Mouse (Mus musculus): Measurements from ENCODE around the gene Wdr46. TPM values are rescaled to one million over a fixed set of nuclear protein-coding genes. Genes with fewer than 3 reads are reported as not detected.
"Not testable (repeated sequence)": the region's sequence is repeated elsewhere in the genome, so short reads cannot be mapped to it uniquely, and the experiment has no call there.

Gene Wdr46
- polyA plus RNA-seq, 1 experiment from 2014 or later = 26.8 TPM

DNA sequence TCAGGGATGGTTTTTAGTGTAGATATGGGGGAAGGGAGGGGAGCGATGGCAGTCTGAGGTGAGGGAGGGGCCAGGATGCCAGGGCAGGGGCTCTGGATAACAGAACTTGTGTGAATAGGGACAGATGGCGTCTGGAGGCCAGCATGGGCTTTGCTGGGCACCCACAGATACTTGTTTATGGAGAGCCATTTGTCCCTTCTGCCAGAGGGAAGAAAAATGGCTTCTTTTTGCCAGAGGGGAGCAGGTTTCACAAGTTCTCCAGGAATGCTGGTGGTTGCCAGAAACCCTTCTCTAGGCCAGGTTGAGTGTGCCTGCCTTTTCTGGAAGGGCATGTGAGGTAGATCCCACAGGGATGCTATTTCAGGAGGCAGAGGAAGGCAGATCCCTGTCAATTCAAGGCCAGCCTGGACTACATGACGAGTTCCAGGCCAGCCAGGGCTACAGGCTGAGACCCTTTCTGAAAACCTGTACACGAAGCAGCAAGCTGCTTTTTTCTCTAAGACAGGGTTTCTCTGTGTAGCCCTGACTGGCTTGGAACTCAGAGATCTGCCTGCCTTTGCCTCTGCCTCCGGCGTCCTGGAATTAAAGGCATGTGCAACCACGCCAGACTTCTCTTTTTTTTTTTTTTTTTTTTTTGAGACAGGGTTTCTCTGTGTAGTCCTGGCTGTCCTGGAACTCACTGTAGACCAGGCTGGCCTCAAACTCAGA, 40.0 kb upstream of the Wdr46 start:
- Histone ChIP-seq H3K9ac (ENCODE audit: low read depth, low read length) (no peak overlapping the region), H3K4me2 (replicated peaks; ENCODE audit: low read depth, low read length) (no peak overlapping the region), H3K4me3 (ENCODE audit: low read depth, low read length) (no peak overlapping the region), H3K27ac (ENCODE audit: low read depth, low read length) (no peak overlapping the region), H3K27me3 (ENCODE audit: control insufficient read depth, insufficient read depth, low read length) (no peaks in the 10 kb centered on the region), H3K9me3 (ENCODE audit: control insufficient read depth, low read length) (no peaks in the 10 kb centered on the region), H3K36me3 (ENCODE audit: control insufficient read depth, insufficient read depth, low read length) (no peaks in the 10 kb centered on the region), H3K4me1 (replicated peaks; ENCODE audit: control insufficient read depth, insufficient read depth, low read length) (no peaks in the 10 kb centered on the region)
- ATAC-seq (ENCODE audit: low FRiP score) (no peak), DNase-seq (ENCODE audit: low spot score) (no peak)
- 76% methylated on average over 7 of the region's 7 CpGs for WGBS

DNA sequence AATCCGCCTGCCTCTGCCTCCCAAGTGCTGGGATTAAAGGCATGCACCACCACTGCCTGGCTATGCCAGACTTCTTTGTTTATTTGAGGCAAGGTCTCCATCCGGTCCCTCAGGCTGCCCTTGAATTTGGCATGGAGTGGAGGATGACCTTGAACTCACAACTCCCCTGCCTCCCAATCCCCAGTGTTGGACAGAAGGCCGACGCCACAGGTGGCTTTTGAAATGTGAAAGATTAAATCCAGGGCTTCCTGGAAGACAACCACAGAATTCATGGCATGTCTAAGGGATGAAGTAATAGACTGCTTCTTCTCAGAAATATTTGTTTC, 39.5 kb upstream of the Wdr46 start:
- no peak overlapping the region for H3K9ac ChIP-seq (ENCODE audit: low read depth, low read length)
- H3K27me3 ChIP-seq (ENCODE audit: control insufficient read depth, insufficient read depth, low read length) = no peaks in the 10 kb centered on the region
- DNase-seq (ENCODE audit: low spot score) (no peak), ATAC-seq (ENCODE audit: low FRiP score) (no peak)
- H3K4me1 ChIP-seq (replicated peaks; ENCODE audit: control insufficient read depth, insufficient read depth, low read length) = no peaks in the 10 kb centered on the region
- H3K4me2 ChIP-seq (replicated peaks; ENCODE audit: low read depth, low read length) = no peak overlapping the region
- H3K27ac ChIP-seq (ENCODE audit: low read depth, low read length) = no peak overlapping the region
- H3K9me3 ChIP-seq (ENCODE audit: control insufficient read depth, low read length) = no peaks in the 10 kb centered on the region
- no peak overlapping the region for H3K4me3 ChIP-seq (ENCODE audit: low read depth, low read length)
- H3K36me3 ChIP-seq (ENCODE audit: control insufficient read depth, insufficient read depth, low read length) = no peaks in the 10 kb centered on the region
- WGBS = 90% methylated on average over 4 of the region's 4 CpGs

DNA sequence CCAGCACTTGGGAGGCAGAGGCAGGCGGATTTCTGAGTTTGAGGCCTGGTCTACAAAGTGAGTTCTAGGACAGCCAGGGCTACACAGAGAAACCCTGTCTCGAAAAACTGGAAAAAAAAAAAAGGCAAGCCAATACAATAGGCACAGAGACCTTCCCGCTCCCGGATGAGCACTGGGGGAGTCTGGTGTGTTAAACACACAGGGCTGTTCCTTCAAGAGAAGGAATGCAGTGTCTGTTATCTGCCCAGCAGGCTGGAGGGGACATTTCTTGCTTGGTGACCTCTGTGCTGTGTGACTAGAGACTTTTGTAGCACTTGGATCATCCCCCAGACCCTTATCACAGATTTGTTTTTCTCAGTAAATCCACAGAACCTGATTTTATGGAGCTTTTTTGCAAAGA, 38.8 kb upstream of the Wdr46 start:
- Histone ChIP-seq H3K9ac (ENCODE audit: low read depth, low read length) (no peak overlapping the region), H3K27me3 (ENCODE audit: control insufficient read depth, insufficient read depth, low read length) (no peaks in the 10 kb centered on the region), H3K27ac (ENCODE audit: low read depth, low read length) (no peak overlapping the region), H3K9me3 (ENCODE audit: control insufficient read depth, low read length) (no peaks in the 10 kb centered on the region), H3K4me1 (replicated peaks; ENCODE audit: control insufficient read depth, insufficient read depth, low read length) (no peaks in the 10 kb centered on the region), H3K36me3 (ENCODE audit: control insufficient read depth, insufficient read depth, low read length) (no peaks in the 10 kb centered on the region), H3K4me2 (replicated peaks; ENCODE audit: low read depth, low read length) (no peak overlapping the region), H3K4me3 (ENCODE audit: low read depth, low read length) (no peak overlapping the region)
- ATAC-seq (ENCODE audit: low FRiP score) = no peak
- 81% methylated on average over 4 of the region's 4 CpGs for WGBS
- no peak for DNase-seq (ENCODE audit: low spot score)

DNA sequence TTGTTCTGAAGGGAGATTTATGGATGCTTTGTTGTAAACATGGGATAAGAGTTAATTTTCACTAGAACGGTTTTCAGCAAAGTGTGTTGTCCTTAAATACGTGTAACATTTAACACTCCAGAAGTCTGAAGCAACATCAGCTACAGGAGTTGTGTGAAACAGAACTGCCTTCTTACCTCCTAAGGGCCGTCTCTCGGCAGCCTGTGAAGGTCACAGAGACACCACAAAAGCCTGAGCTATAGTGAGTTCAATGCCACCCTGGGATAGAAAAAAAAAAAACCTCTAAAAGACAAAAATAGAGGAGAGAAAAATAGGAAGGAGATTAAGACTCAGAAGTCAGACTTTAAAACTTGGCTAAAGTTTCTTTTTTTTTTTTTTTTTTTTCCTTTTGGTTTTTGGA, 38.4 kb upstream of the Wdr46 start:
- no peak for DNase-seq (ENCODE audit: low spot score)
- Histone ChIP-seq H3K4me1 (replicated peaks; ENCODE audit: control insufficient read depth, insufficient read depth, low read length) (no peaks in the 10 kb centered on the region), H3K36me3 (ENCODE audit: control insufficient read depth, insufficient read depth, low read length) (no peaks in the 10 kb centered on the region), H3K27me3 (ENCODE audit: control insufficient read depth, insufficient read depth, low read length) (no peaks in the 10 kb centered on the region), H3K9me3 (ENCODE audit: control insufficient read depth, low read length) (no peaks in the 10 kb centered on the region), H3K4me3 (ENCODE audit: low read depth, low read length) (no peak overlapping the region), H3K9ac (ENCODE audit: low read depth, low read length) (no peak overlapping the region), H3K4me2 (replicated peaks; ENCODE audit: low read depth, low read length) (no peak overlapping the region), H3K27ac (ENCODE audit: low read depth, low read length) (no peak overlapping the region)
- ATAC-seq (ENCODE audit: low FRiP score) = no peak
- WGBS = 77% methylated on average over 4 of the region's 4 CpGs

DNA sequence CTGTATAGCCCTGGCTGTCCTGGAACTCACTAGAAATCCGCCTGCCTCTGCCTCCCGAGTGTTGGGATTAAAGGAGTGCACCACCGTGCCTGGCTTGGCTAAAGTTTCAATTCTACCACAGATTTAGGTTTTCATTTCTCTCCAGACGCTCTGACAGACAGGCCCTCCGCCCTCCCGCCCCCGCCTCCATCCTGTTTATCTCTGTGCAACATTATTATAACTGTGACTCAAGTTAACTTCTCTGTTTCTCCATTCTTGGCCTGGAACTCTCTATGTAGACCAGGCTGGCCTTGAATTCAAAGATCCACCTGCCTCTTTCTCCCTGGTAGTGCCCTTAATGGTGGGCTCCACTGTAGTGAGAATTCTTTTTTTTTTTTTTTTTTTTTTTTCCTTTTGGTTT, 38.0 kb upstream of the Wdr46 start:
- 82% methylated on average over 7 of the region's 7 CpGs for WGBS
- Histone ChIP-seq H3K36me3 (ENCODE audit: control insufficient read depth, insufficient read depth, low read length) (no peaks in the 10 kb centered on the region), H3K9ac (ENCODE audit: low read depth, low read length) (no peak overlapping the region), H3K4me2 (replicated peaks; ENCODE audit: low read depth, low read length) (no peak overlapping the region), H3K9me3 (ENCODE audit: control insufficient read depth, low read length) (no peaks in the 10 kb centered on the region), H3K4me3 (ENCODE audit: low read depth, low read length) (no peak overlapping the region), H3K27me3 (ENCODE audit: control insufficient read depth, insufficient read depth, low read length) (no peaks in the 10 kb centered on the region), H3K4me1 (replicated peaks; ENCODE audit: control insufficient read depth, insufficient read depth, low read length) (no peaks in the 10 kb centered on the region), H3K27ac (ENCODE audit: low read depth, low read length) (no peak overlapping the region)
- DNase-seq (ENCODE audit: low spot score) = no peak
- no peak for ATAC-seq (ENCODE audit: low FRiP score)

DNA sequence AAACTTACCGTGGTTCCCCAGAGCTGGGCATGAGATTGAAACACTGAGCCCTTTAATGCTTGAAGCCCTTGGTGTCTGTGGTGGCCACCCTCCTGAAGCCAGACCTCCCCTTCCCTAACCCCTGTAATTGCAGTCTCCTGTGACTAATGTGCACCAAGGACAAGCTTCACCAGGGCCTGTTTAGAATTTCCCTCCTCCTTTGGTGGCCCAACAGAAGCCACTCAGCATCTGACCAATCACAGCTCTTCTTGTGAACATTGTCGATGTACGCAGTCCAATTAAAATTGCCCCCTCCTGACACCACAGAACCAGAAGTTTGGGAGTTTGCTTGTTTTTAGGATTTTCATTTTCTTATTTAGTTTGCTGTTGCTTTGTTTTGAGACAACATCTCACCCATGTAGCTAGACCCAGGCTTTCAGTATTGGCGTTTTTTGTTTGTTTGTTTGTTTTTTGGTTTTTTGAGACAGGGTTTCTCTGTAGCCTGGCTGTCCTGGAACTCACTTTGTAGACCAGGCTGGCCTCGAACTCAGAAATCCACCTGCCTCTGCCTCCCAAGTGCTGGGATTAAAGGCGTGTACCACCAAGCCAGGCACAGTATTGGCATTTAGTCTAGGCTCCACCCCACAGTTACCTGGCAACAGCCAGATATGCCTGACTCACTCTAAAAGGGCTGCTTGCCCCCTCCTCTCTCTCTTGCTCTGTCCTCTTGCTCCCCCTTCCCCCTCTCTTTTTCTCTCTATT, 36.4 kb upstream of the Wdr46 start:
- not testable (repeated sequence) for DNase-seq (ENCODE audit: low spot score); H3K27ac ChIP-seq (ENCODE audit: low read depth, low read length); ATAC-seq (ENCODE audit: low FRiP score); H3K4me2 ChIP-seq (replicated peaks; ENCODE audit: low read depth, low read length); H3K36me3 ChIP-seq (ENCODE audit: control insufficient read depth, insufficient read depth, low read length); H3K4me3 ChIP-seq (ENCODE audit: low read depth, low read length); H3K9me3 ChIP-seq (ENCODE audit: control insufficient read depth, low read length); H3K9ac ChIP-seq (ENCODE audit: low read depth, low read length); H3K4me1 ChIP-seq (replicated peaks; ENCODE audit: control insufficient read depth, insufficient read depth, low read length); H3K27me3 ChIP-seq (ENCODE audit: control insufficient read depth, insufficient read depth, low read length)
- WGBS = 72% methylated on average over 6 of the region's 6 CpGs

DNA sequence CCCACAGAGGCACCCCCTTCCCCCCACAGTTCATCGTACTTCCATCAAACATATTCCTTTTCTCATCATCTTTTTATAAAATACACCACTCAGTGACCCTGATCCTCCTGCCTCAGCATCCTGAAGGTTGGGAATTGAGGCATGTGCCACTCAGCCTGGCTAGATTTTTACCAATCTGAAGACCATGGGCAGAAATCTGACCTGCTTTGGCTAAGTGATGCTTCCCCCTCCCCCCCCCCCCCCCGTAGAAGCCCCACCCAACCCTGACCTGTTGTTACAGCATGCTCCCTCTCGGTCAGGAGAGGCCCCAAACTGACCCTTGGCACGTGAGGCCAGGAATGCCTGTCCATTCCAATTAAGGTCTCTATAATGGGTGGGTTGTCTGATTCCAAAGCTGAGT, 35.6 kb upstream of the Wdr46 start, which contains the start of gene Platr17:
TSS of gene Platr17 (plus strand) at position 301 of the 400 bp plus-strand sequence.
- H3K27ac ChIP-seq (ENCODE audit: low read depth, low read length); H3K27me3 ChIP-seq (ENCODE audit: control insufficient read depth, insufficient read depth, low read length); H3K36me3 ChIP-seq (ENCODE audit: control insufficient read depth, insufficient read depth, low read length); ATAC-seq (ENCODE audit: low FRiP score); H3K4me3 ChIP-seq (ENCODE audit: low read depth, low read length); DNase-seq (ENCODE audit: low spot score); H3K4me2 ChIP-seq (replicated peaks; ENCODE audit: low read depth, low read length); H3K9ac ChIP-seq (ENCODE audit: low read depth, low read length); H3K9me3 ChIP-seq (ENCODE audit: control insufficient read depth, low read length); H3K4me1 ChIP-seq (replicated peaks; ENCODE audit: control insufficient read depth, insufficient read depth, low read length): not testable (repeated sequence)
- 43% methylated on average over 3 of the region's 4 CpGs for WGBS

DNA sequence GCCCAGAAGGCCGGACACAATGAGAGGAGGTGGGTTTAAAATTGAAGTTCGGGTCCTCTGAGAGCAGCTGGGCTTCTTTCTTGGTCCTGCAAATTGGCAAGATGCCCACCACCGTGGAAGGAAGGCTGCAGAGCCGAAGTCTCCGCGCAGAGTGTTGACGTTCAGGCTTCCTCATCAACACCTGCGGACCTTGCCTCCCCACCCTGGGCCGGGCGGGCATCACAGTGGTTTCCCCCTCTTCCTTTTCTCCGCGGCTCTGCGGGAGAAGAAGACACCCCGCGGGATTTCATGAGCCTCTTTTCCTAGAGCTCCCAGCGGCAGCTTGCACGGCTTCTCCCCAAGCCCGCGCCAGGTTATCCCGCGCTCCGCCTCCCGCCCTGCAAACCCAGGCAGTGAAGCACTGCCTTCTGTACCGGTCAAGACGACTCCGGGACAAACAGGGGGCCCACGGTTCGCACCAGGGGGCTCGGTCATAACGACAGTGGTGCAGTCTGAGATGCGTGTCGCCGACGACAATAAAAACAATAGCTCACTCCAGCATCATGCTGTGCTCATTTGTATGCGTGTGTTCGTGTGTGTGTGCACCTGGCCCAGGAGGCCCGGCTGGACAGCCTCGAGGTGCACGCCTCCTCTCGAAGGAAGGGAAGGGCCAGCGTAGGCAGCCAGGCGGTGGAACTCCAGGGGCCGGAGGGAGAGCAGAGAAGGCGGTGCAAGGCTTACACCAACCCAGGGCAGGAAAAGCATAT, 32.0 kb upstream of the Wdr46 start:
- Histone ChIP-seq H3K27ac (ENCODE audit: low read depth, low read length) (peak overlapping the region; percentile 84), H3K9ac (ENCODE audit: low read depth, low read length) (peak overlapping the region; percentile 70), H3K27me3 (ENCODE audit: control insufficient read depth, insufficient read depth, low read length) (no peaks in the 10 kb centered on the region), H3K4me2 (replicated peaks; ENCODE audit: low read depth, low read length) (peak overlapping the region; percentile 96), H3K9me3 (ENCODE audit: control insufficient read depth, low read length) (no peaks in the 10 kb centered on the region), H3K4me3 (ENCODE audit: low read depth, low read length) (peak overlapping the region; percentile 87), H3K4me1 (replicated peaks; ENCODE audit: control insufficient read depth, insufficient read depth, low read length) (peaks cover 6% of the 10 kb centered on the region), H3K36me3 (ENCODE audit: control insufficient read depth, insufficient read depth, low read length) (peaks cover 10% of the 10 kb centered on the region)
- ATAC-seq (ENCODE audit: low FRiP score) = peak; percentile 71
- under 1% methylated on average over 42 of the region's 44 CpGs for WGBS
- DNase-seq (ENCODE audit: low spot score) = peak; percentile 47
